Mouse (Mus musculus) spleen, adult 2 months (tissue): ENCODE measurements around the gene Myo9a.

ENCODE experiments used
- CTCF ChIP-seq: fragments of 200-500 bp; IDR thresholded peaks from 2 replicates; pipeline ENCODE4 v1.5.1; 2011; ENCODE audit warnings: mild to moderate bottlenecking, inconsistent platforms; ENCODE audit not compliant: insufficient read depth, insufficient read length, insufficient replicate concordance; ENCODE audit errors: extremely low read depth
- POLR2A ChIP-seq: fragments of 200-500 bp; IDR thresholded peaks from 2 replicates; pipeline ENCODE4 v1.6.1; 2011; ENCODE audit warnings: low read depth, low read length, inconsistent platforms

DNA sequence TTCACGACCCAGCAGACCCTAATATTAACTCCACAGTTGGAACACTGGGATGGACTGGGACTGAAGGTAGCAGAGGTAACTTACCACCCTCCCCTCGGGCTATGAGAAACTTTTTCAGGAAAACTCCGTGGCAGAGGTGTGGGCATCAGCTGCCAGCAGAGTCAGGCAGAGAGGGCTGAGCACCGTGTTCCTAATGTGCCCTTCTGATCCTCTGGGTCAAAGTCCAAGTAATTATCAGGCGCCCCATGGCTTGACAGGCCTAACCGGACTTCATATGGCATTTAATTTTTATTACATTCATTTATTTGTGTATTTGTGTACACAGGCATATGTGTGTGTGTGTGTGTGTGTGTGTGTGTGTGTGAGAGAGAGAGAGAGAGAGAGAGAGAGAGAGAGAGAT lies 47.6 kb upstream of the Myo9a start:
- TF ChIP-seq POLR2A (no peak), CTCF (no peak)
